Mouse (Mus musculus) lung, postnatal 0 days (tissue): ENCODE data around the gene Optn.

Experiments
- CTCF ChIP-seq: IDR thresholded peaks from 2 replicates; pipeline ENCODE4 v1.5.1; 2016; ENCODE audit warnings: antibody characterized with exemption, mild to moderate bottlenecking
- EP300 ChIP-seq: IDR thresholded peaks from 2 replicates; pipeline ENCODE4 v1.6.1; 2016; ENCODE audit warnings: antibody characterized with exemption, mild to moderate bottlenecking, control low read depth

GRCm38 (mm10) chr2:5083739-5084138 is 19.9 kb upstream of the Optn start:
- no peak for TF ChIP-seq CTCF
- TF ChIP-seq EP300, result no peak
